Mouse (Mus musculus): Measurements from ENCODE around the gene Mgll. TPM values are rescaled to one million over a fixed set of nuclear protein-coding genes. Genes with fewer than 3 reads are reported as not detected.

The Mgll gene
- polyA plus RNA-seq, 1 experiment: 0.20 TPM

DNA sequence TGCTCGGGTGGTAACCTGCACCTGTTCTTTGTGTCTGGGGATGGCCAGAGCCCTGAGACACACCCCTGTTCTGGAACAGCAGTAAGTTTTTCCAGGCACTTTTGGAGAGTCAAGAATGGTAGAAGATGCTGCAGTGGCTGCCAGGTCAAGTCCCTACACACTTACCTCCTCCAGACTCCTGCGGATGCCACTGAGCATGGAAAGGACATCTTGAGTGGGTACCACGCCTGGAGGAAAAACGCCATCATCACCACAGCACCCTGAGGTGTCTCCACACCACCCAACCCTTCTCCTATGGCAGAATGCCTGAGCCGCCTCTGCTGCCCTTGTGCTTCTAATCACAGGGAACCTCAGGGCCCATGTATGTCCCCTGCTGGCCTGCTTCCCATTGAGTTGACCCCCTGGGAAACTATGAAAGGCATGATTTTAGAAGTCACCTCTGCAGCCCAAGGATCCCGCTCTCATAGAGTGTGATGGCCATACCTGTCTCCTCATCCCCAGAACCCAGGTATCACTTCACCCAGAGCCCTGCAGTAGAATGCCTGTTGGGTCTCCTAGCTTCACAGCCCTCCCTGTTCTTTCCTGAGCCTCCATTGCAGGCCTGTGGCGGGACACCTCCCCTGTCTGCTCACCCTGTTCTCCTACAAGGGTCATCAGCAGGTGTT, 120.8 kb downstream of the Mgll start:
- TF ChIP-seq POLR2A (IDR thresholded peaks at IDR 0.05; ENCODE audit: borderline replicate concordance, low read depth, low read length): no peak
- no peak for TF ChIP-seq CTCF (IDR thresholded peaks at IDR 0.05; ENCODE audit: low read depth, low read length)
- Histone ChIP-seq H3K27ac (ENCODE audit: insufficient read depth, low read depth, low read length) (no peak overlapping the region), H3K4me1 (ENCODE audit: control insufficient read depth, insufficient read depth, low read length) (peaks cover 13% of the 10 kb centered on the region), H3K4me3 (ENCODE audit: insufficient read depth, low read length) (no peak overlapping the region)

DNA sequence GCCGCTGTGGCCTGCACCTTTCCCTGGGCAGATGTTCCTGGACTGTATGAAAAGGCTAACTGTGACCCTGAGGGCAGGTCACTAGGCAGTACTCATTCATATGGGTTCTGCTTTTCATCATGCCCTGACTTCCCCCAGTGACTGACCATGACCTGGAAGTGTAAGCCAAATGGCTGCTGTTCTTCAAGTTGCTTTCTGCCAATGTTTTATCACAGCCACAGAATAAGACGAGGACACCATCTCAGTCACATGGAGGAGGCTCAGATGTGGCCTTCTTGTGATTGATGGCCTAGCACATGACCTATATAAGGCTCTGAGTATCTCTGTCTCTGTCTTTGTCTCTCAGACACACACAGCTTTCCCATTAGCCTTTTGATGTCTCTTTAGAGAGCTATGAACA, 123.4 kb downstream of the Mgll start:
- Histone ChIP-seq H3K4me3 (ENCODE audit: insufficient read depth, low read length) (no peak overlapping the region), H3K27ac (ENCODE audit: insufficient read depth, low read depth, low read length) (no peak overlapping the region), H3K4me1 (ENCODE audit: control insufficient read depth, insufficient read depth, low read length) (0 out of 2 replicates have a peak, but pooled peaks cover 5% of the 10 kb centered on the region)
- TF ChIP-seq CTCF (IDR thresholded peaks at IDR 0.05; ENCODE audit: low read depth, low read length) (no peak), POLR2A (IDR thresholded peaks at IDR 0.05; ENCODE audit: borderline replicate concordance, low read depth, low read length) (no peak)

DNA sequence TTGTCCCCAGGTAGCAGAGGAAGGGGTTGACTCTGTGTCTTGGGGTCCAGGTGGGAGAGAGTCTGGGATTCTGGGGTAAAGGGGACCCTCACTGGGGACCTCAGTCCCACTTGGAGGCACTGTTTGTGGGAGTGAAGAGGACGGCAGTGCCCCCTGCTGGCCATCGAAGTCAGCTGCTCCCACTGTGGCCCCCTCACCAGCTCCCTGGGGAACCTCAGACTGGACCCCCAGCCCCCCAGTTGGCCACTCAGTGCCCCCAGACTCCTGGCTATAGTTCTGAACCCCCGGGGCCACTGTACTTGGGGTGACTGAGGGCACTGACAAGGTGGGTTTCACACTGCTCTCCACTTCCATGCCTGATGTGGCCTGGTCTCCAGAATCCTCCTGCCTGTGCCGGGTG, 125.1 kb downstream of the Mgll start:
- no peaks in the 10 kb centered on the region for H3K4me1 ChIP-seq (ENCODE audit: control insufficient read depth, insufficient read depth, low read length)
- no peak overlapping the region for H3K4me3 ChIP-seq (ENCODE audit: insufficient read depth, low read length)
- no peak overlapping the region for H3K27ac ChIP-seq (ENCODE audit: insufficient read depth, low read depth, low read length)
- TF ChIP-seq CTCF (IDR thresholded peaks at IDR 0.05; ENCODE audit: low read depth, low read length) (peak; percentile 92), POLR2A (IDR thresholded peaks at IDR 0.05; ENCODE audit: borderline replicate concordance, low read depth, low read length) (no peak)

DNA sequence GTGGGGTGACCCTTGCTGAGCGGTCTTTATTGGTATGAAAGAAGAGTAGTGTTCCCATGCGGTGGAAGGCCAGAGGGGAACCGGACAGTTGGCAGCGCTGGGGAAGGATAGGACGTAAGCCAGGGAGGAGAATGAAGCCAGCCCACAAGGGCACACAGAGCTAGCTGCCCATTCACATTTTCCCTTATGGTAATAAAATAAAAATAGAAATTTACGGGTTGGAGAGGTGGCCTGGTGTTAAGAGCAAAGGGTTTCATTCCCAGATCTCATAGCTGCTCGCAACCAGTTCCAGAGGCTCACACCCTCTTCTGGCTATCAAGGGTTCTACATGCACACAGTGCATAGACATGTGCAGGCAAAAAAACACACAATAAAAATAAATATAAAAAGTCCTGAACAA, 125.8 kb downstream of the Mgll start:
- no peaks in the 10 kb centered on the region for H3K4me1 ChIP-seq (ENCODE audit: control insufficient read depth, insufficient read depth, low read length)
- TF ChIP-seq CTCF (IDR thresholded peaks at IDR 0.05; ENCODE audit: low read depth, low read length) (no peak), POLR2A (IDR thresholded peaks at IDR 0.05; ENCODE audit: borderline replicate concordance, low read depth, low read length) (no peak)
- H3K4me3 ChIP-seq (ENCODE audit: insufficient read depth, low read length): no peak overlapping the region
- no peak overlapping the region for H3K27ac ChIP-seq (ENCODE audit: insufficient read depth, low read depth, low read length)

DNA sequence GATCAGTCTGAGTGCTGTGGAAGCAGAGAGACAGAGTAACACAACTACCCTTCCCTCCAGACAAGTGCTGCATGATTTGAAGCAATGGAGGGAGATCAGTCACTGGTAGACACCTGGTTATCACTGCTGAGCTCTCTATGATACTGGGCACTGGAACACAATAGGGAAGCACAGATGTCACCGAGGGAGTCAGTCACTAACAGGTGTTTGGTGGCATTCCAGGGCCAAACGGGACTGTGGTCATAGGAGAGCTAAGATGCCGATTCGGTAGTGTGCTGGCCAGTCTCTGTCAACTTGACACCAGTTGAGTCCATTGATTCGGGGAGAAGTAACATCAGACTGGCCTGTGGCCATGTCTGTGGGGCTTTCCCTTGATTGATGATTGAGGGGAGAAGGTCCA, 130.3 kb downstream of the Mgll start:
- no peaks in the 10 kb centered on the region for H3K4me1 ChIP-seq (ENCODE audit: control insufficient read depth, insufficient read depth, low read length)
- no peak overlapping the region for H3K4me3 ChIP-seq (ENCODE audit: insufficient read depth, low read length)
- H3K27ac ChIP-seq (ENCODE audit: insufficient read depth, low read depth, low read length): no peak overlapping the region
- no peak for TF ChIP-seq CTCF (IDR thresholded peaks at IDR 0.05; ENCODE audit: low read depth, low read length)
- TF ChIP-seq POLR2A (IDR thresholded peaks at IDR 0.05; ENCODE audit: borderline replicate concordance, low read depth, low read length): no peak

DNA sequence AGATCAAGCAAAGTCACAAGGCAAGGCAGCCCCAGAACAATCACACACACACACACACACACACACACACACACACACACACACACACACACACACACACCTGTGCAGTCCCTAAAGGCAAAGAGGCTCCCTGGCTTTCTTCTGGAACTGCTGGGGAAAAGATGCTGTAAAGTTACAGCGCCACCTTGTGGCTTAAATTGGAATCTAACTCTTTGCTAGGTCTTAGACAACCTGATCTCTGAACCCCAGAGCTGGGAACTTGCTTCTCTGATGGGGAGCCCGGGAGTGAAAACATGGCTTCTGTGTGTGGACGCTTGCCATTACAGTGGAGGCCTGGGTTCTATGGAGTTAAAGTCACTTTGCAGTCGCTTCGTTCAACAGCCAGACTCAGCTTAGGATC, 131.4 kb downstream of the Mgll start:
- Histone ChIP-seq H3K27ac (ENCODE audit: insufficient read depth, low read depth, low read length) (no peak overlapping the region), H3K4me1 (ENCODE audit: control insufficient read depth, insufficient read depth, low read length) (no peaks in the 10 kb centered on the region), H3K4me3 (ENCODE audit: insufficient read depth, low read length) (no peak overlapping the region)
- TF ChIP-seq CTCF (IDR thresholded peaks at IDR 0.05; ENCODE audit: low read depth, low read length) (no peak), POLR2A (IDR thresholded peaks at IDR 0.05; ENCODE audit: borderline replicate concordance, low read depth, low read length) (no peak)

DNA sequence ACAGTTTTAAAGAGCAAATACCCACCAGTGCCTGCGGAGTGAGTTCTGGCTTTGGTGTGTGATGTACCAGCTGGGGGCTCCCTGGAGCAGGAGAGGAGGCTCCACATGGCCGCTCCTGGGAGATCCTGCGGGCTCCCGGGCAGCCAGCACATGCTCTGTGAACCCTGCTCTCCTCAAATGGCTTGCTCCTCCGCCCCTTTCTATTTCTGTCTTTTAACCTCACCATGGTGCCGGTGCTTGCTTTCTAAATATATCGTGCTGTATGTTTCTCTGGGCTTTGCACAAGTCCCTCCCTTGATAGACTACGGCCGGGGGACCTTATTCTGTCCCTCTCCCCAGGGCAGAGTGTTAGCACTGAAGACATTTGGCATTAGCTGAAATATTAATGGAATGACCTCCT, 133.0 kb downstream of the Mgll start:
- H3K4me3 ChIP-seq (ENCODE audit: insufficient read depth, low read length): no peak overlapping the region
- TF ChIP-seq POLR2A (IDR thresholded peaks at IDR 0.05; ENCODE audit: borderline replicate concordance, low read depth, low read length): no peak
- TF ChIP-seq CTCF (IDR thresholded peaks at IDR 0.05; ENCODE audit: low read depth, low read length): no peak

DNA sequence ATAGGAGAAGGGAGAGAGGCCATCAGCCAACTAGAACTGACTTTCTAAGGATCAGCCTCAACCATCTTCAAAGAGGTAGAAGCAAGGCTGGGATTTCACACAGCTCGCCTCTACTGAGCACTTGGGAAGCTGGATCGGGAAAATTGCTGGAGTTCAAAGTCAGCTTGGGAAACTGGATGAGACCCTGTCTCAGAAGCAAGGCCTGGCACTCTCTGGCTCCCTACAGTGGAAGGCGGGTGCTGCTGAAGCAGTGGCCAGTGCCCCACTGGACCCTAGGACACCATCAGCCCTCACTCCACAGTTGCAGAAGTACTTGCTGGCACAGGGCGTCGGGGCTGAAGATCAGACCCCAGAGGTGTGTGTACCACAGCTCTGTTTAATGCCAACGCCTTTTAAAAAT, 133.6 kb downstream of the Mgll start:
- TF ChIP-seq CTCF (IDR thresholded peaks at IDR 0.05; ENCODE audit: low read depth, low read length) (no peak), POLR2A (IDR thresholded peaks at IDR 0.05; ENCODE audit: borderline replicate concordance, low read depth, low read length) (no peak)
- Histone ChIP-seq H3K4me1 (ENCODE audit: control insufficient read depth, insufficient read depth, low read length) (no peaks in the 10 kb centered on the region), H3K4me3 (ENCODE audit: insufficient read depth, low read length) (no peak overlapping the region), H3K27ac (ENCODE audit: insufficient read depth, low read depth, low read length) (no peak overlapping the region)

More for the DNA sequence above, 133.0 kb downstream of the Mgll start:
- no peak overlapping the region for H3K27ac ChIP-seq (ENCODE audit: insufficient read depth, low read depth, low read length)
- H3K4me1 ChIP-seq (ENCODE audit: control insufficient read depth, insufficient read depth, low read length): no peaks in the 10 kb centered on the region

DNA sequence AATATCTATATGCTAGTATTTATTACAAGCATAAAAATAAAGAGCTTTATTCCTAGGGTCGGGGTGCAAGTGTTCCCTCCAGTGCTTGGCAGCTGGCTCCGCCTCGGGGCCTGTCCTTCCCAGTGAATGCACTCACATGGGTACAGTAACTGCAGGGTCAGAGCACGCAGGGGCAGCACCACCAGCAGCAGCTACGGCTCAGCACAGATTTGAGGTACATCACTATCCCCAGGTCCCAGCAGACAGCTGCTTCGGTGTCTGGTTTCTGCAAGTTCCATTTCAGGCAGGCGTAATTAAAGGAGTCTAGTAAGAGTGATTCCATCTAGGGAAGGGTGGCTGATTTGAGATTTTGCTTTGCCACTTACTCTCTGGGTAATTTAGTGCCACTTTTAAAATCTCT, 134.1 kb downstream of the Mgll start:
- Histone ChIP-seq H3K4me1 (ENCODE audit: control insufficient read depth, insufficient read depth, low read length) (no peaks in the 10 kb centered on the region), H3K27ac (ENCODE audit: insufficient read depth, low read depth, low read length) (no peak overlapping the region), H3K4me3 (ENCODE audit: insufficient read depth, low read length) (no peak overlapping the region)
- no peak for TF ChIP-seq POLR2A (IDR thresholded peaks at IDR 0.05; ENCODE audit: borderline replicate concordance, low read depth, low read length)
- TF ChIP-seq CTCF (IDR thresholded peaks at IDR 0.05; ENCODE audit: low read depth, low read length): no peak

DNA sequence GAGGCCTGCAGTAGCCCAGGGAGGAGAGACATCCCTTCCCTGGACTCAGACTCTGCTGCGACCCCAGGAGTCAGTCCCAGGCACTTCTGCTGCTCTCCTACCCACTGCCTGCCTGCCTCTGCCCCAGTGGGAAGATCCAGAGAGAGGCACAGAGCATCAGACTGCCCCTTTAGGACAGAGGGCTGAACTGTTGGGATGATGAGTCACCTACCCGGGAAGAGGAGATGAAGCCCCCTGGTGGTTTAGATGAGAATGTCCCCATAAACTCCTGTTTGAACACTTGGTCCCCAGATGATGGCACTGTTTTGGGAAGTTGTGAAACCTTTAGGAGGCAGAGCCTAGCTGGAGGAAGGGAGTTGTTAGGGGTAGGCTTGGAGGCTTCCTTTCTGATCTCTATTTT, 136.7 kb downstream of the Mgll start:
- H3K4me1 ChIP-seq (ENCODE audit: control insufficient read depth, insufficient read depth, low read length): no peaks in the 10 kb centered on the region
- no peak overlapping the region for H3K4me3 ChIP-seq (ENCODE audit: insufficient read depth, low read length)
- no peak overlapping the region for H3K27ac ChIP-seq (ENCODE audit: insufficient read depth, low read depth, low read length)
- no peak for TF ChIP-seq POLR2A (IDR thresholded peaks at IDR 0.05; ENCODE audit: borderline replicate concordance, low read depth, low read length)
- peak; percentile 45; the same call in 1 of the 2 replicates for TF ChIP-seq CTCF (IDR thresholded peaks at IDR 0.05; ENCODE audit: low read depth, low read length)

All from bone marrow macrophage, adult 2 months (primary cell).